Mouse (Mus musculus) adrenal gland (tissue): ENCODE measurements around the gene Arfgap3.

Experiments used
- intact Hi-C: fragments of 180-260 bp; cut with DNase I; formaldehyde crosslinking; loops from one replicate; pipeline ENCODE4 v1.15.1; 2025

The Arfgap3 gene

GRCm38 (mm10) chr15:83254372-83255070 lies 95.5 kb downstream of the Arfgap3 start:
- intact Hi-C loops: no loop called here

GRCm38 (mm10) chr15:83252060-83252459 lies 98.0 kb downstream of the Arfgap3 start:
- intact Hi-C loops: no loop called here

GRCm38 (mm10) chr15:83251176-83252004 lies 98.7 kb downstream of the Arfgap3 start, which contains the start of gene A4galt:
A4galt (minus strand) TSS chr15:83251774.
- intact Hi-C loops: no loop called here

GRCm38 (mm10) chr15:83250651-83251175 lies 99.3 kb downstream of the Arfgap3 start:
- intact Hi-C loops: no loop called here
